Mouse (Mus musculus) left cerebral cortex, postnatal 36 days (tissue): Measurements from ENCODE around the gene Uqcrc2. TPM values are rescaled to one million over a fixed set of nuclear protein-coding genes. Genes with fewer than 3 reads are reported as not detected.

Experiments used
- DNase-seq, 2 experiments: peaks; one replicate each; pipeline ENCODE4 v3.0.0; 2021 to 2022; ENCODE audit warnings: low spot score in 2 of 2, mixed read lengths in 1 of 2
- intact Hi-C: fragments of 180-260 bp; cut with DNase I; formaldehyde crosslinking; loops from one replicate; pipeline ENCODE4 v1.15.1; 2025
- total RNA-seq, 2 experiments: library from RNA; stranded (reverse); gene quantifications; 2 replicates each; pipeline ENCODE4 v1.2.3; 2021

Gene Uqcrc2
- total RNA-seq, 2 experiments from 2014 or later, result 212 to 238 TPM

GRCm38 (mm10) chr7:120682002-120682401 is 47.0 kb downstream of the Uqcrc2 start:
- no peak for DNase-seq
- intact Hi-C loops, result no loop called here

GRCm38 (mm10) chr7:120684731-120685161 is 49.8 kb downstream of the Uqcrc2 start:
- intact Hi-C loops, result no loop called here
- no peak for DNase-seq

GRCm38 (mm10) chr7:120685227-120685626 is 50.3 kb downstream of the Uqcrc2 start:
- DNase-seq, result no peak
- intact Hi-C loops, result no loop called here

GRCm38 (mm10) chr7:120690634-120691033 is 55.7 kb downstream of the Uqcrc2 start:
- no peak for DNase-seq

GRCm38 (mm10) chr7:120693831-120694375 is 58.9 kb downstream of the Uqcrc2 start:
- no peak for DNase-seq
- intact Hi-C loops, result no loop called here

More at GRCm38 (mm10) chr7:120690634-120691033, 55.7 kb downstream of the Uqcrc2 start:
- intact Hi-C loops, result no loop called here

GRCm38 (mm10) chr7:120695196-120695595 is 60.2 kb downstream of the Uqcrc2 start:
- no peak for DNase-seq
- intact Hi-C loops, result no loop called here

- intact Hi-C loops, result no loop called here
- no peak for DNase-seq
These were observed 60.7 kb downstream of the Uqcrc2 start for GRCm38 (mm10) chr7:120695641-120696040.

GRCm38 (mm10) chr7:120696331-120696730 is 61.4 kb downstream of the Uqcrc2 start:
- intact Hi-C loops, result no loop called here
- no peak for DNase-seq

GRCm38 (mm10) chr7:120699586-120699985 is 64.6 kb downstream of the Uqcrc2 start:
- intact Hi-C loops, result no loop called here
- no peak for DNase-seq

GRCm38 (mm10) chr7:120703888-120704287 is 68.9 kb downstream of the Uqcrc2 start:
- intact Hi-C loops, result no loop called here
- DNase-seq, result no peak

Other genes starting within 250 kb of the Uqcrc2 start
- not detected for gene Abca16, start 225.5 kb upstream of the Uqcrc2 start, total RNA-seq
- not detected for gene Pdzd9, start 35.2 kb downstream of the Uqcrc2 start, total RNA-seq
- gene Mosmo, start 42.4 kb downstream of the Uqcrc2 start, total RNA-seq, result 10 to 100 TPM; 80.7 to 84.6 TPM
- gene Vwa3a, start 104.1 kb downstream of the Uqcrc2 start, total RNA-seq, result 10 to 100 TPM; 14.6 to 17.6 TPM
- not detected for gene Gm5737, start 177.2 kb downstream of the Uqcrc2 start, total RNA-seq
- gene Eef2k, start 207.7 kb downstream of the Uqcrc2 start, total RNA-seq, result 10 to 100 TPM; 27.9 to 32.0 TPM